ENCODE assay signal across 27 mouse cellular contexts in genomic region chr19:44026956-44027530, GRCm38 (mm10). TPM values are rescaled to one million over a fixed set of nuclear protein-coding genes. Genes with fewer than 3 reads are reported as not detected.
DNase-seq lines count a peak whose midpoint lies in the region; ATAC-seq and TF ChIP-seq lines count a peak whose summit lies in the region.
"Had no signal": no experiment of that assay in that cellular context is flagged by ENCODE, and none has a peak within 500 bp of the region (broad histone marks: within the 10 kb centered on the region; RNA-seq: fewer than 3 reads in every experiment).

No protein-coding gene starts in this region.

- H3K27me3 ChIP-seq in kidney, adult 2 months (replicated peaks; ENCODE audit: control insufficient read depth, insufficient read depth, low read length) = no peaks in the 10 kb centered on the region
- H3K27me3 ChIP-seq in kidney, postnatal 0 days (ENCODE audit: insufficient read depth, low read length) = no peaks in the 10 kb centered on the region
- H3K27me3 ChIP-seq in forebrain, embryonic 15.5 days = no peaks in the 10 kb centered on the region
- no peaks in the 10 kb centered on the region for H3K27me3 ChIP-seq in midbrain, embryonic 11.5 days (ENCODE audit: control insufficient read depth, insufficient read depth, low read length)
- H3K27me3 ChIP-seq: CH12.LX; hindbrain, embryonic 12.5 days; limb, embryonic 15.5 days; midbrain, embryonic 12.5 days had no signal

- H3K4me3 ChIP-seq in kidney, adult 2 months (ENCODE audit: insufficient read depth, low read depth, low read length) = no peak overlapping the region
- no peak overlapping the region for H3K4me3 ChIP-seq in ES-E14 (ENCODE audit: insufficient read depth in 1 of 2, low read depth in 1 of 2, low read length in 2 of 2, poor library complexity in 1 of 2, severe bottlenecking in 1 of 2)
- no peak overlapping the region for H3K4me3 ChIP-seq in kidney, postnatal 0 days (replicated peaks; ENCODE audit: low read depth, low read length)
- H3K4me3 ChIP-seq in forebrain, embryonic 15.5 days = no peak overlapping the region
- H3K4me3 ChIP-seq in midbrain, embryonic 11.5 days (ENCODE audit: low read depth, low read length) = no peak overlapping the region
- H3K4me3 ChIP-seq: hindbrain, embryonic 12.5 days; left cerebral cortex, adult 2 months; limb, embryonic 15.5 days; midbrain, embryonic 12.5 days had no signal

- H3K4me1 ChIP-seq in kidney, adult 2 months (ENCODE audit: control insufficient read depth, insufficient read depth, low read length) = peaks cover 20% of the 10 kb centered on the region
- peaks cover 2 to 8% of the 10 kb centered on the region in 2 experiments; a peak in 2 of 4 replicates for H3K4me1 ChIP-seq in ES-E14 (ENCODE audit: control insufficient read depth in 2 of 2, insufficient read depth in 2 of 2, low read length in 2 of 2, poor library complexity in 1 of 2)
- H3K4me1 ChIP-seq in kidney, postnatal 0 days (replicated peaks; ENCODE audit: insufficient read depth, low read length) = no peaks in the 10 kb centered on the region
- no peaks in the 10 kb centered on the region for H3K4me1 ChIP-seq in forebrain, embryonic 15.5 days
- H3K4me1 ChIP-seq in midbrain, embryonic 11.5 days (ENCODE audit: control insufficient read depth, insufficient read depth, low read length) = no peaks in the 10 kb centered on the region
- H3K4me1 ChIP-seq: hindbrain, embryonic 12.5 days; limb, embryonic 15.5 days; midbrain, embryonic 12.5 days had no signal

- no peak overlapping the region for H3K4me2 ChIP-seq in kidney, postnatal 0 days (ENCODE audit: low read length)
- no peak overlapping the region for H3K4me2 ChIP-seq in forebrain, embryonic 15.5 days (replicated peaks)
- H3K4me2 ChIP-seq in midbrain, embryonic 11.5 days = no peak overlapping the region
- H3K4me2 ChIP-seq: heart, embryonic 11.5 days; hindbrain, embryonic 12.5 days; limb, embryonic 15.5 days; midbrain, embryonic 12.5 days had no signal

- no peaks in the 10 kb centered on the region for H3K9me3 ChIP-seq in ES-E14 (ENCODE audit: control insufficient read depth, insufficient read depth, low read depth, low read length)
- no peaks in the 10 kb centered on the region for H3K9me3 ChIP-seq in kidney, postnatal 0 days (replicated peaks; ENCODE audit: low read length)
- H3K9me3 ChIP-seq in forebrain, embryonic 15.5 days = no peaks in the 10 kb centered on the region
- H3K9me3 ChIP-seq in midbrain, embryonic 11.5 days (ENCODE audit: control insufficient read depth, low read length) = no peaks in the 10 kb centered on the region
- H3K9me3 ChIP-seq: hindbrain, embryonic 12.5 days; limb, embryonic 15.5 days; midbrain, embryonic 12.5 days had no signal

- no peaks in the 10 kb centered on the region for H3K36me3 ChIP-seq in kidney, adult 2 months (ENCODE audit: control insufficient read depth, insufficient read depth, low read length)
- H3K36me3 ChIP-seq in ES-E14 (ENCODE audit: control insufficient read depth, insufficient read depth, low read length, poor library complexity, severe bottlenecking) = no peaks in the 10 kb centered on the region
- H3K36me3 ChIP-seq in kidney, postnatal 0 days (ENCODE audit: insufficient read depth, low read length) = no peaks in the 10 kb centered on the region
- no peaks in the 10 kb centered on the region for H3K36me3 ChIP-seq in forebrain, embryonic 15.5 days
- H3K36me3 ChIP-seq in midbrain, embryonic 11.5 days (ENCODE audit: control insufficient read depth, insufficient read depth, low read length) = no peaks in the 10 kb centered on the region
- H3K36me3 ChIP-seq: midbrain, embryonic 12.5 days had no signal

- peak; percentile 60 for DNase-seq in kidney, adult 2 months
- DNase-seq in kidney, postnatal 14 days = no peak
- DNase-seq in ES-E14 (ENCODE audit: low read depth, low spot score) (peak; percentile 34), R1 (ENCODE audit: low read depth, low spot score) (peak; percentile 57)
- peak; percentile 58 for DNase-seq in kidney, postnatal 0 days (ENCODE audit: low spot score)
- no peak for DNase-seq in midbrain, embryonic 11.5 days (ENCODE audit: low spot score, missing footprints)
- DNase-seq in heart, adult 8-10 months (ENCODE audit: low spot score) = no peak
- DNase-seq: adrenal gland, adult 8-10 months; B cell, adult 2 months; cerebellum, adult 18-20 months; cerebellum, postnatal 14 days; layer of hippocampus, adult 9-11 months; lung, postnatal 10 days; right cerebral cortex, postnatal 25 days; spleen, adult 18-20 months had no signal

- in situ Hi-C loops in ES-E14 (cut with MboI; ENCODE audit: low sequenced_read_pairs in 2 of 2, unreplicated experiment in 2 of 2) = no loop called here

- no peak overlapping the region for H3K9ac ChIP-seq in ES-E14 (ENCODE audit: insufficient read depth, low read depth, low read length, poor library complexity, severe bottlenecking)
- no peak overlapping the region for H3K9ac ChIP-seq in kidney, postnatal 0 days (ENCODE audit: low read depth, low read length)
- no peak overlapping the region for H3K9ac ChIP-seq in forebrain, embryonic 15.5 days (replicated peaks)
- no peak overlapping the region for H3K9ac ChIP-seq in midbrain, embryonic 11.5 days (ENCODE audit: low read length)
- H3K9ac ChIP-seq: hindbrain, embryonic 12.5 days; limb, embryonic 15.5 days; midbrain, embryonic 12.5 days had no signal

- no peak for TF ChIP-seq CTCF in kidney, adult 2 months (conservative IDR thresholded peaks at IDR 0.05; ENCODE audit: insufficient read depth, insufficient read length, low read depth, low read length)
- TF ChIP-seq CTCF in kidney, postnatal 0 days (IDR thresholded peaks at IDR 0.05; ENCODE audit: low read depth) = no peak

- 41% methylated on average over 8 of the region's 8 CpGs for WGBS in kidney, adult 2 months
- WGBS in kidney, postnatal 0 days = 50% methylated on average over 8 of the region's 8 CpGs
- 72% methylated on average over 8 of the region's 8 CpGs for WGBS in forebrain, embryonic 15.5 days
- WGBS in midbrain, embryonic 11.5 days = 70% methylated on average over 8 of the region's 8 CpGs

- TF ChIP-seq POLR2A in kidney, adult 2 months (IDR thresholded peaks at IDR 0.05; ENCODE audit: low read depth, low read length) = no peak

- peak; percentile 63; the same call in 1 of the 2 replicates for ATAC-seq in kidney, postnatal 0 days (replicated peaks; ENCODE audit: low FRiP score, low read depth)
- ATAC-seq in forebrain, embryonic 15.5 days (replicated peaks) = no peak
- no peak for ATAC-seq in midbrain, embryonic 11.5 days (ENCODE audit: low FRiP score)
- ATAC-seq: forebrain, embryonic 14.5 days had no signal

- peak overlapping the region; percentile 79 for H3K27ac ChIP-seq in kidney, adult 2 months (ENCODE audit: insufficient read depth, low read depth, low read length)
- no peak overlapping the region for H3K27ac ChIP-seq in ES-E14 (ENCODE audit: insufficient read depth, low read depth, low read length, poor library complexity, severe bottlenecking)
- H3K27ac ChIP-seq in kidney, postnatal 0 days = peak overlapping the region; percentile 47
- H3K27ac ChIP-seq in forebrain, embryonic 15.5 days (replicated peaks) = no peak overlapping the region
- no peak overlapping the region for H3K27ac ChIP-seq in midbrain, embryonic 11.5 days (ENCODE audit: low read depth, low read length)
- H3K27ac ChIP-seq: hindbrain, embryonic 12.5 days; left cerebral cortex, adult 2 months; limb, embryonic 15.5 days; midbrain, embryonic 12.5 days had no signal

TF ChIP-seq in ES-E14, 5 proteins besides CTCF, POLR2A, EP300 and RAD21:
- no peak for TF ChIP-seq CHD2 (IDR thresholded peaks at IDR 0.05; ENCODE audit: low read depth, low read length)
- TF ChIP-seq ZNF384 (IDR thresholded peaks at IDR 0.05; ENCODE audit: low read depth, low read length) = no peak
- no peak for TF ChIP-seq MAFK (IDR thresholded peaks at IDR 0.05; ENCODE audit: insufficient read depth, low read depth, low read length)
- TF ChIP-seq ZC3H11A (IDR thresholded peaks at IDR 0.05; ENCODE audit: borderline replicate concordance, low read depth, low read length) = no peak
- TF ChIP-seq HCFC1 (IDR thresholded peaks at IDR 0.05; ENCODE audit: borderline replicate concordance, insufficient read depth, low read length) = no peak
TF ChIP-seq in ES-E14: peak in this region for 0.

RNA-seq across cellular contexts. Expression of gene Cyp2c23, which starts 2.0 kb away (rescaled TPM):
- 39.3 and 48.7 TPM in 2 replicates for polyA plus RNA-seq in kidney, adult 2 months (2012; rRNA removed)
- total RNA-seq in ES-E14 (2012; rRNA removed) = 0.31 and 0.74 TPM in 2 replicates
- polyA plus RNA-seq in kidney, postnatal 0 days (2015; fragmentation: Nextera tagmentation; extraction: Ambion mirVana) = 1.1 and 1.7 TPM in 2 replicates
- polyA plus RNA-seq in forebrain, embryonic 15.5 days (2015; fragmentation: Nextera tagmentation; extraction: Ambion mirVana) = 0.11 TPM in 1 of 2 replicates, not detected in the other
- not detected in 2 replicates for polyA plus RNA-seq in midbrain, embryonic 11.5 days (2014; fragmentation: Nextera tagmentation; extraction: Ambion mirVana)
- total RNA-seq in heart, adult 8-10 months (2022) = not detected
- total RNA-seq: monocyte, adult 5-6 weeks; neutrophil, adult 5-6 weeks had no signal
- polyA plus RNA-seq: embryonic facial prominence, embryonic 14.5 days; forebrain, embryonic 14.5 days; heart, postnatal 0 days; hindbrain, embryonic 12.5 days; midbrain, embryonic 12.5 days had no signal

RNA-seq across cellular contexts. Expression of gene Cpn1, which starts 40.7 kb away (rescaled TPM):
- 100 and 103 TPM in 2 replicates for polyA plus RNA-seq in kidney, adult 2 months (2012; rRNA removed)
- total RNA-seq in ES-E14 (2012; rRNA removed) = 11.3 and 11.8 TPM in 2 replicates
- polyA plus RNA-seq in kidney, postnatal 0 days (2015; fragmentation: Nextera tagmentation; extraction: Ambion mirVana) = 82.1 and 94.2 TPM in 2 replicates
- 0.36 and 0.38 TPM in 2 replicates for polyA plus RNA-seq in forebrain, embryonic 15.5 days (2015; fragmentation: Nextera tagmentation; extraction: Ambion mirVana)
- polyA plus RNA-seq in midbrain, embryonic 11.5 days (2014; fragmentation: Nextera tagmentation; extraction: Ambion mirVana) = 0.14 and 0.28 TPM in 2 replicates
- total RNA-seq in heart, adult 8-10 months (2022) = under 1 TPM in 3 of 4 experiments, not detected in 1; 0.19 to 0.22 (median 0.19) TPM
- total RNA-seq: monocyte, adult 5-6 weeks; neutrophil, adult 5-6 weeks had no signal

RNA-seq across cellular contexts. Expression of gene Erlin1, which starts 42.5 kb away (rescaled TPM):
- 23.4 and 28.3 TPM in 2 replicates for polyA plus RNA-seq in kidney, adult 2 months (2012; rRNA removed)
- 20.9 and 22.7 TPM in 2 replicates for total RNA-seq in ES-E14 (2012; rRNA removed)
- 44.4 and 47.5 TPM in 2 replicates for polyA plus RNA-seq in kidney, postnatal 0 days (2015; fragmentation: Nextera tagmentation; extraction: Ambion mirVana)
- polyA plus RNA-seq in forebrain, embryonic 15.5 days (2015; fragmentation: Nextera tagmentation; extraction: Ambion mirVana) = 18.8 and 20.0 TPM in 2 replicates
- polyA plus RNA-seq in midbrain, embryonic 11.5 days (2014; fragmentation: Nextera tagmentation; extraction: Ambion mirVana) = 20.0 and 20.5 TPM in 2 replicates
- 10 to 100 TPM in 1 of 4 experiments, 1 to 10 TPM in 3; 6.7 to 11.7 (median 7.7) TPM for total RNA-seq in heart, adult 8-10 months (2022)

Comparison
In these comparisons a context has a peak if more than half of its experiments do, and no peak if none do; other contexts are left out.
1. DNase-seq: peak in kidney, adult 2 months (single experiment), ES-E14 (single experiment), R1 (single experiment) and kidney, postnatal 0 days (single experiment); none in kidney, postnatal 14 days (single experiment), midbrain, embryonic 11.5 days (single experiment) and heart, adult 8-10 months (single experiment).
2. RNA of gene Cyp2c23, which starts 2.0 kb away (polyA plus RNA-seq): 39.3 to 48.7 TPM in kidney, adult 2 months; 1.1 to 1.7 TPM in kidney, postnatal 0 days, not detected in midbrain, embryonic 11.5 days and 0.11 TPM in forebrain, embryonic 15.5 days; every median in the first group is over 10 times any median in the second.
3. H3K27ac ChIP-seq: peak in kidney, adult 2 months (single experiment) and kidney, postnatal 0 days (single experiment); none in ES-E14 (single experiment), forebrain, embryonic 15.5 days (single experiment) and midbrain, embryonic 11.5 days (single experiment).
4. RNA of gene Cpn1, which starts 40.7 kb away (polyA plus RNA-seq): 100 to 103 TPM in kidney, adult 2 months and 82.1 to 94.2 TPM in kidney, postnatal 0 days; 0.36 to 0.38 TPM in forebrain, embryonic 15.5 days and 0.14 to 0.28 TPM in midbrain, embryonic 11.5 days; every median in the first group is over 10 times any median in the second.